Mouse (Mus musculus) hematopoietic multipotent progenitor cell, adult 10-12 weeks (in vitro differentiated cells): Measurements from ENCODE around the gene Trappc6b. TPM values are rescaled to one million over a fixed set of nuclear protein-coding genes. Genes with fewer than 3 reads are reported as not detected.

Experiments used
- polyA plus RNA-seq: library from polyadenylated mRNA; stranded (reverse); fragments of >175 nt; gene quantifications from 2 replicates; pipeline ENCODE4 v1.2.3, GENCODE M21; 2012; ENCODE audit warnings: low replicate concordance

Gene Trappc6b
- polyA plus RNA-seq, result 88.4 and 115 TPM in 2 replicates

DNA sequence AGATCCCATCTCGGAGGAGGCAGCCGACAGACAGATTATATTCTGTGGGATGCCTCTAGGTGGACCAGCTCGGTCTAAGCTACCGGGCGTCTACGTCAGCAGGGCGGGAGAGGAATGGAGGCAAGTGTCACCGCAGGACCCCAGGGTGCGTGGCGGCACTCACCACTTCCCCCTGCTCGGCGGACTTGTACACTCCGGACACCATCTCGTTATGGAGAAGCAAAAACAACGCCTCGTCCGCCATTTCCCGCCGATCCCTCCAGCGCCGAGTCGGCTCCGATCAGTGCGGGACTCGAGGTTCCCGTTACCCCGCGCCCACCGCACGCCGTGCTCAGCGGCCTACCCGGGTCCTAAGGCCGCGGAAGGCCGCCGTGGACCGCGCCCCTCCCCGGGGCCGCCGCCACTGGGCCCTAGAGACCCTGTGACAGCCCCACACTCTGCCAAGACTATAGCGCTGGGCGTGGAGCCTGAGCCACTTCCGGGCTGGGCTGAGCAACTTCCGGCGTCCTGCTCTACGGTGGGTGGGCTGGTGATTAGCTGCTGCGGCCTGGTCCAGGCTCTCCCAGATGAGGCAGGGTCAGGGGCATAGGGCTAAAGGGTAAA is at the start of gene Trappc6b:
Gene Trappc6b, minus strand, starts transcription at position 480 of the 603 bp plus-strand sequence.

DNA sequence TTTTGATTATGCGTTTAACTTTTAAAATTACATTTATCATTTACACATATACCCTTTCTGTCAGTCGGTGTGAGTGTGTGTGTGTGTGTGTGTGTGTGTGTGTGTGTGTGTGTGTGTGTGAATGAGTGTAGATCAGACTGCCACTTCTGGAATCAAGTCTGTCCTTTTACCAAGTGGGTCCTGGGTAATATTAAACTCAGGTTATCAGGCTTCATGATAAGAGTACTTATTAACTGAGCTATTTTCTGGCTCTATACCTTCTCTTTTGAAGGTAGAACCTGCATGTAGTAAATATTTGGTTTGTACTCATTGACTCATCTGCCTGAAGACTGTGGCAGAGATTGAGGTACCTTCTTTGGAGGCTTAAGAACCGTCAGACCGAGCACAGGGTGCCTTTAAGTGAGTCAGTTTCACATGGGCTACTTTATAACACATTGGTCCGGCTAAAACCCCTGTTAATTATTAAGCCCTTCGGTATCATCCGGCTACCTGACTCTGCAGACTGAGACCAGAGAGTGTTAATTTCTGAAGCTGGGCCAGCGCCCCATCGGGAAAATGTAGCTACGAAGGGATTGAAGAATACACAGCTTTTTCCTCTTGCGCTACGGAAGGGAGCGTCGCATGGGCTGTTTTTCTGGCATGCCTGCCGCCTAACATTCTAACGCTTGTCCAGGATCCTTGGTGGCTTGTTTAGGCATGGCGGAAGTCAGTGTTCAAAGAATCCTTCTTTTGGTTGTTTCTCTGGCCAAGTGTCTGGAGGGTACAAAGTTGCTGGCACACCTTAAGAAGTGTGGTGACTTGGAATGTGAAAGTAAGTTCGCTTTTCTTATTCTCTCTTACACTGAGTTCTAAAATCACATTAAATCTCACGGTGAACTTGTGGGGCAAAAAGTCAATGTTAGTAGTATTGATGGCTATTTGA is 34.1 kb upstream of the Trappc6b start, which contains the start of gene Mia2:
Gene Mia2, plus strand, starts transcription at position 696 of the 922 bp plus-strand sequence.

DNA sequence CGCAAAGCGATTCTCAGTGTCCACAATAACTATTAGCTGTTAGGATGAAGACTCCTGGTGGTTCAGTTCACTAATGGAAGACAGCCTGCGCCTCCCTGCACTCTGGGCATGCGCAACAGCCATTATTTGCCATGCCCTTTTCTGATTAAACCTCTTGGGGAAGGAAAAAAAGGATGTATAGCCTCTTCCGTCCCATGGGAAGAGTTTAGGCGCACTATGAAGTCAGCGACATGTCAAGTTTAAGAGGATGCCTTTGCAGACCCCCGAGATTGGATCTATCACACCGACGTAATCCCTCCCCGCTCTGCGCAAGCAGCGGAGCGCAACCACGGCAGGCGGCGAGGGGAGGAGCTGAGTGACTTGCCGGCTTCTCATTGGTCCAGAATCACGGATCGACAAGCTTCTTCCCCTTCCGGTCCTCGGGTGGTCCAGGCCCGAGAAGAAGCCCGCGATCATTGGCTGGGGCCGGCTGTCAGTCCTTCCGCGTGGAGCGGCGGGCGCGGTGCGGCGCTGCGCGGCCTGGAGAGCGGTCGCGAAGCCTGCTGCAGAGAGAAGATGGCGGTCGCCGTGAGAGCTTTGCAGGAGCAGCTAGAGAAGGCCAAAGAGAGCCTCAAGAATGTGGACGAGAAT is 5.3 kb upstream of the Trappc6b start, which contains the start of gene Pnn:
Gene Pnn, plus strand, starts transcription at position 437 of the 630 bp plus-strand sequence.

DNA sequence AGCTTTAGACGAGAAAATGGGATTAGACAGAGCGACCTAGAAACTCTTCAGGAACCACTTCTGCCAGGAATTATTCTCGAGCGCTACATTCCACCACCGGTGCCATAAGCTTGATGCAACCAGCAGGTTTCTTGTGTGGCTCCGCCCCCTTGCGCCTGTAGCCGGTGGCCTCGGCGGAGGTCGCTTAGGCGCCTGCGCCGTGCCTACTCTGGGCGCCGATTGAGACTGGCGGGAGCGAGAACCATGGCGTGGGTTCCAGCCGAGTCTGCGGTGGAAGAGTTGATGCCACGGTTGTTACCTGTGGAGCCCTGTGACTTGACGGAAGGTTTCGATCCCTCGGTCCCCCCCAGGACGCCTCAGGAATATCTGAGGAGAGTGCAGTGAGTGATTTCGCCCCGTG is 48.0 kb downstream of the Trappc6b start, which contains the start of gene Gemin2:
Gene Gemin2, plus strand, starts transcription at position 160 of the 400 bp plus-strand sequence.

DNA sequence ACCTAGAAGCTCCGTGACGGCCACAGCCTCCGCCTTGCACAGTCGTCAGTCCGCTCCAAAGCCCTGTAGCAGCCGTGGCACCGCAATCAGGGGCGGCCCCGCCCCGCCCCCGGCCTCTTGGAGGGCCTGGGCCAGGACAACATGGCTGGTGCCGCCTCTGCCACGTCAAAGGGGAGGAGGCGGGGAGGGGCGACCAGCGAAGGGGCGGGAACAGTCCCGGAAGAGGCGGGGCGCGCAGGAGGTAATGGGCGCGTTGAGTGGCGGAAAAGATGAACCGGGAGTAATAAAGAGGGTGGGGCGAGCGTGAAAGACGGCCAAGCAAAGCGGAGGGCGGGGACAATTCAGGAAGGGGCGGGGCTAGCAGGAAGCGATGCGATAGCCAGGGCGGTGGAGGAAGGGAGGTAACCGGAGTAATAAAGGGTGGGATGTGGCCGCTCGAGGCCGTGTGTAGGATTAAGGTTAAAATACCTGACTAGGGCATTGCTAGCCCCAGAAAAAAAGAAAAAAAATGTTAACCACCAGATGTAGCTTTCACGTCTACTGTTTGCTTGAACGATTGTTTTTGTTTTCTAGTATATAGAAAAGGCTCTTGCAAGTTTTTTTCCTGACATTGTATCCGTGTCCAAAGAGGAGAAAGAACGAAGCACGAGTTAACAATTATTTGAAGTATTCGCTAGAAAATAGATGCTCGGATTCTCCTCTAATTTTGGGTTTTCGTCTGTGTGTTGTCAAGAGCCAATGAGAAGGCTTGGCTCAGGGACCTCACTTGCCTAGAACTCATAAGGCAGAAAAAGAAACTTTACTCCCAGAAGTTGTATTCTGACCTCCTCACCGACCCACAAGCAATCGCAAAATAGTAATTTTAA is 49.2 kb downstream of the Trappc6b start, which contains the start of gene Sec23a:
Gene Sec23a, minus strand, starts transcription at position 174 of the 866 bp plus-strand sequence.

Other genes with a start within 250 kb of the Trappc6b start
- 3.5 and 4.5 TPM in 2 replicates for gene Sec23a, start 49.5 kb downstream of the Trappc6b start, polyA plus RNA-seq
- 0.68 and 2.7 TPM in 2 replicates for gene Gemin2, start 48.1 kb downstream of the Trappc6b start, polyA plus RNA-seq
- gene Pnn, start 5.4 kb upstream of the Trappc6b start, polyA plus RNA-seq, result 46.7 and 54.1 TPM in 2 replicates
- 31.8 and 54.5 TPM in 2 replicates for gene Mia2, start 34.3 kb upstream of the Trappc6b start, polyA plus RNA-seq
- 6.2 and 13.3 TPM in 2 replicates for gene Fbxo33, start 158.3 kb upstream of the Trappc6b start, polyA plus RNA-seq